Mouse (Mus musculus) megakaryocyte-erythroid progenitor cell, adult 5-6 weeks (primary cell): ENCODE data around the gene Mcfd2. TPM values are rescaled to one million over a fixed set of nuclear protein-coding genes. Genes with fewer than 3 reads are reported as not detected.

Experiments used
- ATAC-seq: replicated peaks from 2 replicates; pipeline ENCODE4 v1.8.0; 2016; ENCODE audit warnings: mild to moderate bottlenecking, inconsistent platforms; ENCODE audit not compliant: severe bottlenecking, poor library complexity, low FRiP score, low TSS enrichment
- total RNA-seq, 2 experiments: library from RNA; stranded (forward) in 1 of 2; stranded (reverse) in 1 of 2; fragments of 200-1000, 215-1000 nt in 1 of 2; fragments of >200 nt in 1 of 2; fragmentation: Nextera tagmentation in 1 of 2; gene quantifications; 2 replicates each; pipeline ENCODE4 v1.2.3; 2014 to 2017

The Mcfd2 gene
- total RNA-seq, 2 experiments from 2014 or later = 24.5 to 39.8 TPM

- no peak for ATAC-seq
These were observed 25.3 kb upstream of the Mcfd2 start for GRCm38 (mm10) chr17:87291037-87291436.

GRCm38 (mm10) chr17:87289367-87289766 lies 23.6 kb upstream of the Mcfd2 start:
- ATAC-seq = no peak

DNA sequence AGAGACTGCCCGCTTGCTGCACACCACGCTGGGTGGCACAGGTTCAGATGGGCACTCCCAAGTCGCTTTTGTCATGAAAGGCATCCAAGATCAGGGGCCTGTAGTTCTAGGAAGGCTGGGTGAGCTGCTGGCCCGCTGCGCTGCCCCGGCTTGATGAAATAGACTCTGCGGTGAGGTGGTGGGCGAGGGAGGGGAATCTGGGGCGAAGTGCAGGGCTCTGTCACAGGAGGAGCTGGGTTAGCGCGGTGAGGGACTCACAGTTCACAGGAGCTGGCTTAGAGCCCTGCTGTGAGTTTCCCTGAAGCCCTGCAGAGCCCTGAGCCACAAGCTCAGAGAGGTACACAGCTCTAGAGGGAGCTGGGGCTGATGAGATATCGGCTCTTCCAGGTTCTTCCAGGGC lies 22.4 kb upstream of the Mcfd2 start:
- ATAC-seq = no peak

- ATAC-seq = no peak
These were observed 21.6 kb upstream of the Mcfd2 start for GRCm38 (mm10) chr17:87287197-87287777.

DNA sequence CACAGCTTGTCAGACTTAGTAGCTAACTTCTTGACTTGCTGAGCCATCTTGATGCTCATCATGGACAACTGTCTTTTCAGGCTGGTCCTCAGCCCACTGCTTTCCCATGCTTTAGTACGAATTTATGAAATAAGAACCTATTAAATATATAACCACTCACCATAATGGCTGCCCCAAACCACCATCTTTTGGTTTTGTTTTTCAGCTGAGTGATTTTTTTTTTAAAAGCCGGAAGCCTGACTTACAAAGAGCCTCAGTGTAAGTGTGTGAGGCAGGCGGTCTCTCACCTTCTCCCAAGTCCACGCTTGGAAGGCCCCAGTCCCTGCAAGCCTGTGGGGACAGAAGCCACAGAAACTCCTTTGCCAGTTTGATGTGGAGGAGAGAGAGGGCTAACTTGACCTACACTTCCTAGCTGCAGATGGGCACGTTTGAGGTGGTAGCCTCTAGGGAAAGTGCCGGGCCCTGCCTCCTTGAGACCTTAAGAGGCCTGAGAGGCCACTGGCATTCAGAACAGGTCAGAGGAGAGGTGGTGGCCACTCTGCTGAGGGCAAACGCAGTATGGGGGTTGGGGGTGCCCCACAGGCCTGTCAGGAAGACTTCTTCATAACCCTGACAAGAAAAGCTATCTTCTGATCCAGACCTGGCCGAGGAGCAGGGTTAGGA lies 20.9 kb upstream of the Mcfd2 start:
- no peak for ATAC-seq

GRCm38 (mm10) chr17:87285731-87286465 lies 20.2 kb upstream of the Mcfd2 start:
- ATAC-seq = no peak

- ATAC-seq = no peak
These were observed 18.8 kb upstream of the Mcfd2 start for GRCm38 (mm10) chr17:87284482-87285040.

- peak; percentile 74 for ATAC-seq
These were observed 18.2 kb upstream of the Mcfd2 start for GRCm38 (mm10) chr17:87283755-87284481.

DNA sequence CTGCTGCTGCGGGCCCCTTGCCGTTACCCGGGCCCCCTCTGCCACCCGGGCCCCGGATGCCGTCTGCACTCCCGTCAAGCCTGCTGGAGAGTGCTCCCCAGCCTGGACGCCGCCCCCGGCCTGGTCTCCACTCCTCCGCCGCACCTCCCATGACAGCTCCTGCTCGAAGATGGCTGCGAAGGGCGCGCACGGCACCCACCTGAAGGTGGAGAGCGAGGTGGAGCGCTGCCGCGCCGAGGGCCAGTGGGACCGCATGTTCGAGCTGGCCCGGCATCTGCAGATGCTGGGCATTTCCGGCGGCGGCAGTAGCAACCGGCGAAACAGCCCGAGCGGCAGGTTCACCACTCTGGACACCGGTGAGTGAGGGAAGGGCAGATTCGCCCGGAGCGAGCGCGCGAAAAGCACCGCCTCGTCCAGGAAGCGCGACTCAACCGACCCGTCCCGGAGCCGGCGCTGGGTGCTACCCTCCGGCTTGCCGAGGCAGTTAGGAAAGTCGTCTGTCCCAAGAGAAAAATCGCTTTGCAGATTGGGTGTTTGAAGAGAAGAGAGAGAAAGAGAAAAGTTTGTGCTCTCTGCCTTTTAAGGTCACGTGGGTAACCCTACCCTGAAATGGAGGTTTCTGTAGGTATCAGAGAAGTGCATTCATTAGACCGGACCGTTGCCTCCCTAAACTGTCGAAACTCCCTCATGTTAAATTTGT lies 17.5 kb upstream of the Mcfd2 start:
- ATAC-seq = peak; percentile 24

DNA sequence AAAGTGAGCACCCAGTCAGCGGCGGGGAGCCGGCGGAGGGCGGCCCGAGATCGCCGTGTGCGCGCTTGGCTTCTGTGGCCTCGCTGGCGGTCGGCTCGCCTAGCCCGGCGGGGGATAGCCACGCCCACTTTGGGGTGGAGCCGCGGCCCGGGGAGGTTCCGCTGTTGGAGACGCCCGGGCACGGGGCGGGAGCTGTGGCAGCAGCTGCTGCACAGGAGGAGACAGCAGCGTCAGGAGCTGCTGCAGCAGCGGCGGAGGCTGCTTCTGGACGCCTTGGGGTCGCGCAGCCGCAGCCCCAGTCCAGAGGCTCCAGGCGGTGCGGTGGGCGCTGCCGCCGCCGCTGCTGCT lies 16.9 kb upstream of the Mcfd2 start, which contains the start of gene Ttc7:
Gene Ttc7 (plus strand): TSS at position 181 of the 348 bp plus-strand sequence.
- peak; percentile 76 for ATAC-seq

- peak; percentile 72 for ATAC-seq
These were observed 16.4 kb upstream of the Mcfd2 start for GRCm38 (mm10) chr17:87282007-87282705.

DNA sequence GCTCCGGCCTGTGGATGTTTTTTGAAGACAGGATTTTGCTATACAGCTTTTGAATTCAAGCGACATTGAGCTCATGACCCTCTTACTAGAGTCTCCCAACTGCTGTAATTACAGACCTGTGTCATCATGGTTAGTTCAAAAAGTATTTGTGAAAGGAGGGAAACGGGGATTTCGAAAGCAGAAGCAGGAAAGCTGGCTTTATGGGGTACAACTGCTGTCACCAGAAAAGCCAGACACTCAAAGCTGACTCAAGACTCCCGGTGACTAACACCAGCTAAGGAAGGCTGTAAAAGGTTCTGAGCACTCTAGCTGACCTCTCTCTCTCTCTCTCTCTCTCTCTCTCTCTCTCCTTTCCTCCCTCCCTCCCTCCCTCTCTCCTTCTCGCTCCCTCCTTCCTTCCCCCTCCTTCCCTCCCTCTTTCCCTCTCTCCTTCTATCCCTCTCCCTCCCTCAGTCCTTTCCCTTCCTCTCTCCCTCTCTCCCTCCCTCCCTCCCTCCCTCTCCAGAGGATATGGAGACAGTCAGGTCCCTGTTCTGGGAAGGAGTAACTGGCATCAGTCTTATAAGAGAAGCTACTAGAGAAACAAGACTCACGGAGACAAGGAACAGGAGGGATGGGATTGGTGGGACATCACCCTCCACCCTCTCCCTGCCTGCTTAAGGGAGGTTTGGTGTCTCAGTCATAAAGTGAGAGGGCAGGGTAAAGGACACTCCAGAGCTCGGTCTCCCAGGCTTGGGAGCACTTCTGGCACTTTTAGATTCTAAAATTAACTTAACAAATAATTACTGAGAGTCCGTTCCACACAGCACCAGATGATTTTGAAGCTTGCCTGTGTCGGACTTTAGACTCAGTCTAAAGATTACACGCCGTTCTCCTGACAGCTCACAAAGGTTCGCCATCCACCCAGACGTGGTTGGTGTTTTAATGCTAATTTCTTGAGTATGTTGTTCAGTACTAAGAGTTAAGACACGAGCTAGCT lies 9.9 kb upstream of the Mcfd2 start:
- ATAC-seq = no peak

DNA sequence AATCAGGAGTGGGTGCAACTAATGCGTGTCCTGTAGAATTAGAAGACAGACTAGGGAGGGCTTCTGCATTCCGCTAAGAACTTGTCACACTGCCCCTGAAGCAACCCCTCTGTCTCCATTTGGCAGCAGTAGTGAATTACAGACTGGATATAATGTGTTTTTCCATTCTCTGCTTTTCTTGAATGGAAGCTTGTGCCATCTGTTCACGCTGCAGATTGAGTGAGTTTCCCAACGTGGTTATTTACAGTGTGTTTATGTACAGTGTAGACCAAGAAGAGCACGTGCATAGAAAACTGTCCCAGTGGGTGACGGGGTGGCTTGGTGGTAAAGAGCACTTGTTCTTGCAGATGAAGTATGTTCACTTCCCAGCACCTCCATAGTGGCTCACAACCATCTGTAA lies 3.7 kb upstream of the Mcfd2 start:
- ATAC-seq = no peak

DNA sequence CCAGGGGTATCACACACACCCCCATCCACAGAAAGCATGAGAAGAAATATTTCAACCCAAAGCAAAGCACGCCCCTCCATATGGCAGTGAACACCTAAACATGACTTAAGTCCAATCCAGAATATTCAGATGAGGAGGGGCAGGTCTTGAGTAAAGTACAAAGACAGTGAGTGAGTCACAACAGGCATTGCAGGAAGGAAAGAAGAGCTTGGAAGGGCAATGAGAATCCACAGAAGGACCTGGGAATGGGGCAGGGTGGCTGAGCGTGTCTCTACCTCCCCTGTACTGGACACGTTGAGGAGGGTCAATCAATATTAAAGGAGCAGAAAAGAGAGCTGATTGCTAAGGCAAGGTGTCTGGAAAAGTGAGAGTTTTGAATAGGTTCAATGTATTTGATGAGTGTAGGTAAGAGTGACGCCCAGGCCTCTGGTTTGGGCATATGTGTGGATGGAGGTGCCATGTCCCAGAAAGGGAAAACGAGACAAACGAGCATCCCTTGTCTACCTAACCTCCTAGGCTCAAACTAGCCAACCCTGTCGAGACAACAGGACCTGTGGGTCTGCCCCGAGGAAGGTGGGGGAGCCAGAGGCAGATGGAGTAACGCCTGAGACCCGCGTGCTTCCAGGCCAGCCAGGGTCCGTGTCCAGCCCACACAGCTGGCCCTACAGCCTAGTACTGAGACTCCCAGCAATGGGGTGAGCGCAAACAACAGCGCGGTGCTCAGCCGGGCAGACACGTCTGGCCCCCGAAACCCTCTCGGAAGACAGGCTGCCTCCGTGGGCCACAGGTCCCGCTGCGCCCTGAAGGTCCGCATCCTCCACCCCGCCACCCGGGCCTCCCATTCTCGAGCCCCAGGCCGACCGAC lies 576 bp downstream of the Mcfd2 start:
- peak; percentile 21 for ATAC-seq

GRCm38 (mm10) chr17:87264054-87264830 lies 1.5 kb downstream of the Mcfd2 start:
- no peak for ATAC-seq

DNA sequence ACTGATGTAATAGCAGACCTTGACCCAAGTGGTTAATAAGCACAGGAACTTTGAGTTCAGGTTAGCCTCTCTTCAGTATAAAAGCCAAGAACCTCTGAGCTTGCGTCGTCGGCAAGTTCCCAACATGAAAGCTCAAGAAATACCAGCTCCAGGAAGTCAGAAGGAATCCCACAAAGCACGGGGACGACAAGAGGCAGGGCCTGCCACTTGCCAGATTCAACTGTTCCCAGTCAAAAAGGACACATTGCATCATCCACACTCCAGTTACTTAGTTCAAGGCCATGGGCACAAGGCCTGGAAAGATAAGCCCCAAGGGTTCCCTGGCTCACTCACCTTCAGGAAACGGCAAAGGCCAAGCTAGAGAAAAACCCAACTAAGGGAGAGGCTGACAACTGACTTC lies 2.3 kb downstream of the Mcfd2 start:
- ATAC-seq = no peak
